15 mouse cellular contexts compared by ENCODE assay signal in the genomic region with DNA sequence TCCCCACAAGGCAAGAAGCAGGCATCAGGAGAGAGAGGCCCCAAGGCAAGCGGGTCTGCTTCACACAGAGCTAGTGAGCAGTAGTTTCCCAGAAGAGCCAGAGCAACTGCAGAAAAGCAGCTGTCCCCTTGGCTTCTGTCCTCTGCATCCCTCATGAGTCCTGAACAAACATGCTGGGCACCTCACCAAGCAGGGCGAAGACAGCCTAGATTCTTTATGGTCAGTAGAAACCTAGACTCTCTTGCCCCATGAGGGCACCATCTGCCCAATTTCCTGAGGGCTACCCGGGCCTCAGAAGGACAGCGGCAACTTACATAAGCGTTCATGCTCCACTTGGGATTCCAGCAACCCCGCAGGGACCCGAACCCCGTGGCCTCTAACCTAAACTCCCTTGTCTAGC. TPM values are rescaled to one million over a fixed set of nuclear protein-coding genes. Genes with fewer than 3 reads are reported as not detected.
A peak's percentile ranks its signal among the peaks of the same experiment; 100 is the strongest.
DNase-seq lines count a peak whose midpoint lies in the region; ATAC-seq lines count a peak whose summit lies in the region.
"Had no signal": no experiment of that assay in that cellular context is flagged by ENCODE, and none has a peak within 500 bp of the region (broad histone marks: within the 10 kb centered on the region; RNA-seq: fewer than 3 reads in every experiment).

No protein-coding gene starts in this region.

- 74% methylated on average over 8 of the region's 8 CpGs for WGBS in stomach, embryonic 15.5 days

- no peak overlapping the region for H3K4me3 ChIP-seq in stomach, embryonic 15.5 days (replicated peaks)
- H3K4me3 ChIP-seq: liver, embryonic 12.5 days; megakaryocyte, embryonic 14.5 days had no signal

- H3K4me2 ChIP-seq in stomach, embryonic 15.5 days: no peak overlapping the region
- H3K4me2 ChIP-seq: liver, embryonic 12.5 days had no signal

- intact Hi-C loops in left cerebral cortex, postnatal 4 days (cut with DNase I): no loop called here

- 0 out of 2 replicates have a peak, but pooled peaks cover 5% of the 10 kb centered on the region for H3K4me1 ChIP-seq in stomach, embryonic 15.5 days
- H3K4me1 ChIP-seq: liver, embryonic 12.5 days had no signal

- no peak overlapping the region for H3K9ac ChIP-seq in stomach, embryonic 15.5 days
- H3K9ac ChIP-seq: liver, embryonic 12.5 days had no signal

- no peaks in the 10 kb centered on the region for H3K9me3 ChIP-seq in stomach, embryonic 15.5 days
- H3K9me3 ChIP-seq: liver, embryonic 12.5 days had no signal

- DNase-seq in adrenal gland, postnatal 10 days: peak; percentile 62
- no peak for DNase-seq in adrenal gland, postnatal 25 days
- DNase-seq in left cerebral cortex, postnatal 4 days: peak; percentile 46
- no peak for DNase-seq in left cerebral cortex, adult 8-10 months (ENCODE audit: low spot score in 2 of 2)
- DNase-seq in gastrocnemius, adult 8-10 months (ENCODE audit: low spot score in 2 of 2): peak; percentile 40 to 59
- DNase-seq in right cerebral cortex, postnatal 10 days (ENCODE audit: low spot score in 2 of 2): no peak
- no peak for DNase-seq in frontal cortex, adult 2 months (ENCODE audit: extremely low spot score in 1 of 2, low spot score in 1 of 2)
- DNase-seq: spleen, adult 18-20 months; thymus, postnatal 25 days had no signal

- peak overlapping the region; percentile 57 for H3K27ac ChIP-seq in stomach, embryonic 15.5 days
- H3K27ac ChIP-seq: liver, embryonic 12.5 days had no signal

- H3K27me3 ChIP-seq in stomach, embryonic 15.5 days (replicated peaks): no peaks in the 10 kb centered on the region
- H3K27me3 ChIP-seq: liver, embryonic 12.5 days had no signal

- H3K36me3 ChIP-seq in stomach, embryonic 15.5 days: no peaks in the 10 kb centered on the region

- ATAC-seq in stomach, embryonic 15.5 days (ENCODE audit: insufficient read depth, low FRiP score, low read depth): no peak
- ATAC-seq: liver, embryonic 12.5 days had no signal

RNA-seq across cellular contexts. Expression of gene Pald1, which starts 20.3 kb away (rescaled TPM):
- total RNA-seq in adrenal gland, postnatal 10 days (2021): 10 to 100 TPM; 53.0 to 66.0 TPM
- 21.9 and 24.0 TPM in 2 replicates for total RNA-seq in adrenal gland, postnatal 25 days (2021)
- total RNA-seq in left cerebral cortex, postnatal 4 days (2021): 10 to 100 TPM; 22.8 to 25.8 TPM
- 10 to 100 TPM; 10.6 to 15.2 (median 13.0) TPM for total RNA-seq in left cerebral cortex, adult 8-10 months (2022)
- total RNA-seq in gastrocnemius, adult 8-10 months (2022): 1 to 10 TPM; 2.7 to 5.7 (median 4.5) TPM
- polyA plus RNA-seq in stomach, embryonic 15.5 days (2015; fragmentation: Nextera tagmentation; extraction: Ambion mirVana): 16.9 and 18.7 TPM in 2 replicates
- 11.6 and 13.5 TPM in 2 replicates for polyA plus RNA-seq in frontal cortex, adult 2 months (2012; rRNA removed)

RNA-seq across cellular contexts. Expression of gene Nodal, which starts 54.8 kb away (rescaled TPM):
- under 1 TPM in 1 of 2 experiments, not detected in 1; 0.36 TPM for total RNA-seq in adrenal gland, postnatal 10 days (2021)
- total RNA-seq in adrenal gland, postnatal 25 days (2021): not detected in 2 replicates
- total RNA-seq in left cerebral cortex, postnatal 4 days (2021): under 1 TPM in 1 of 2 experiments, not detected in 1; 0.18 TPM
- total RNA-seq in left cerebral cortex, adult 8-10 months (2022): under 1 TPM; 0.21 to 0.30 (median 0.22) TPM
- total RNA-seq in gastrocnemius, adult 8-10 months (2022): under 1 TPM in 3 of 4 experiments, not detected in 1; 0.12 to 0.24 (median 0.13) TPM
- polyA plus RNA-seq in stomach, embryonic 15.5 days (2015; fragmentation: Nextera tagmentation; extraction: Ambion mirVana): 0.15 and 0.18 TPM in 2 replicates
- 0.38 and 0.70 TPM in 2 replicates for polyA plus RNA-seq in frontal cortex, adult 2 months (2012; rRNA removed)
- total RNA-seq: adrenal gland, adult 18-20 months; layer of hippocampus, postnatal 14 days; MEL had no signal

Comparison
In these comparisons a context has a peak if more than half of its experiments do, and no peak if none do; other contexts are left out.
1. DNase-seq: peak in adrenal gland, postnatal 10 days (single experiment), left cerebral cortex, postnatal 4 days (single experiment) and gastrocnemius, adult 8-10 months (2 of 2); none in adrenal gland, postnatal 25 days (single experiment), left cerebral cortex, adult 8-10 months (0 of 2), right cerebral cortex, postnatal 10 days (0 of 2) and frontal cortex, adult 2 months (0 of 2).